Mouse (Mus musculus): ENCODE data around the gene Fibp. TPM values are rescaled to one million over a fixed set of nuclear protein-coding genes. Genes with fewer than 3 reads are reported as not detected.
A peak's percentile ranks its signal among the peaks of the same experiment; 100 is the strongest.

Fibp gene
- polyA plus RNA-seq, 1 experiment from 2014 or later, result 85.4 TPM

DNA sequence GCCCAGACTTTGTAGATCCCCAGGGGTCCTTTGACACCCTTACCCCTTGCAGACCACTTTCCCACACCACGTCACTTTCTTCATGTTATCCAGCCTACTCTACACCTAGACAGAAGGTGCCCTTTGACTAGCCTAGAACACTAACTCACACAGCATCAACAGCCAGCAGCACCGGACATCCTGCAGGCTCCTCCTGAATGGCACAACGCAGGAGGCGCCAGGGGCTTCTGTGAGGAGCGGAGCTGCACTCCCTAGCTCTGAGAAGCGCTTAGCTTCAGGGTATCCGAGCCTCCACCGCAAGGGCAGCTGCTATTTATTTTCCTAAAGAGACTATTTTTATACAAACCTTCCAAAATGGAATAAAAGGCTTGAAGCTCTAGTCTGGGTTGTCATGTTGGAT, 4.8 kb upstream of the Fibp start:
- Histone ChIP-seq H3K27me3 (replicated peaks) (peaks cover 10% of the 10 kb centered on the region; the same call in 1 of the 2 replicates), H3K9ac (peak overlapping the region; percentile 94), H3K27ac (ENCODE audit: poor library complexity, severe bottlenecking) (peak overlapping the region; percentile 91), H3K4me3 (peak overlapping the region; percentile 89), H3K4me1 (replicated peaks) (peaks cover 35% of the 10 kb centered on the region), H3K9me3 (replicated peaks) (no peaks in the 10 kb centered on the region), H3K36me3 (peaks cover 11% of the 10 kb centered on the region), H3K4me2 (peak overlapping the region; percentile 98)
- 49% methylated on average over 8 of the region's 8 CpGs for WGBS
- no peak for ATAC-seq (ENCODE audit: insufficient number of reproducible peaks, low FRiP score)

DNA sequence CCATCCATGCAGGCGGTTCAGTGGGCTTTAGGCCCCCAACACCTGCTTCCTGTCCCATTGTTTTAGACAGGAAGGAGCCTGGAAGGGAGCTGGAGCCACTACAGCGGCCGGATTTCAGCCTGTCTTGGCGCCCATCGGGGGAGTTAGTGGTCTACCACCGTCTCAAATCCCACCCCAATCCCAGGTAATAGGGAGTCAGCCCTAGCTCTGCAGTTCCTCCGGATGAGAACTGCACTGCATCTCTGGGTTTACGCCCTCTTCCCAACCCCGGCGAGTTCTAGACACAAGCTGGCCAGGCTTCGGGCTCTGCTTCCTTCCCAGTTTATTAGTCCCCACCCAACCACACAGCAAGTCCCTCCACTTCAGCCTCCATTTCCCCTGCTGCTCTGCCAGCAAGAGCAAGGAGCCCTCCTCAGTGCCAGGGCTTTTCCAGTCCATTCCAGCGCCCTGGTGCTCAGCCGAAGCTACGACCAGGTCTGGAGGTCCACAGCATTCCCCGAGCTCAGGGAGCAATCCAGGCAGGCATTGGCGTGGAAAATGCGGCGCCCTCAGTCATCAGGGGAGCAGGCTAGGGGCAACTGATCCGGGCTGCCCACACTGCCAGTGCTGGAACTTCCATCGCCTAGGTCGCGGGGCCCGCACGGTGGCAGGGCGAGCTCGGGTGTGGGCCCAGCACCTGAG, 4.0 kb upstream of the Fibp start:
- peak; percentile 9; the same call in 1 of the 2 replicates for ATAC-seq (ENCODE audit: insufficient number of reproducible peaks, low FRiP score)
- Histone ChIP-seq H3K4me3 (peak overlapping the region; percentile 89), H3K9ac (peak overlapping the region; percentile 94), H3K4me1 (replicated peaks) (peaks cover 41% of the 10 kb centered on the region), H3K27ac (ENCODE audit: poor library complexity, severe bottlenecking) (peak overlapping the region; percentile 91), H3K4me2 (peak overlapping the region; percentile 98), H3K9me3 (replicated peaks) (no peaks in the 10 kb centered on the region), H3K36me3 (peaks cover 12% of the 10 kb centered on the region), H3K27me3 (replicated peaks) (0 out of 2 replicates have a peak, but pooled peaks cover 2% of the 10 kb centered on the region)
- WGBS, result 3% methylated on average over 26 of the region's 26 CpGs

DNA sequence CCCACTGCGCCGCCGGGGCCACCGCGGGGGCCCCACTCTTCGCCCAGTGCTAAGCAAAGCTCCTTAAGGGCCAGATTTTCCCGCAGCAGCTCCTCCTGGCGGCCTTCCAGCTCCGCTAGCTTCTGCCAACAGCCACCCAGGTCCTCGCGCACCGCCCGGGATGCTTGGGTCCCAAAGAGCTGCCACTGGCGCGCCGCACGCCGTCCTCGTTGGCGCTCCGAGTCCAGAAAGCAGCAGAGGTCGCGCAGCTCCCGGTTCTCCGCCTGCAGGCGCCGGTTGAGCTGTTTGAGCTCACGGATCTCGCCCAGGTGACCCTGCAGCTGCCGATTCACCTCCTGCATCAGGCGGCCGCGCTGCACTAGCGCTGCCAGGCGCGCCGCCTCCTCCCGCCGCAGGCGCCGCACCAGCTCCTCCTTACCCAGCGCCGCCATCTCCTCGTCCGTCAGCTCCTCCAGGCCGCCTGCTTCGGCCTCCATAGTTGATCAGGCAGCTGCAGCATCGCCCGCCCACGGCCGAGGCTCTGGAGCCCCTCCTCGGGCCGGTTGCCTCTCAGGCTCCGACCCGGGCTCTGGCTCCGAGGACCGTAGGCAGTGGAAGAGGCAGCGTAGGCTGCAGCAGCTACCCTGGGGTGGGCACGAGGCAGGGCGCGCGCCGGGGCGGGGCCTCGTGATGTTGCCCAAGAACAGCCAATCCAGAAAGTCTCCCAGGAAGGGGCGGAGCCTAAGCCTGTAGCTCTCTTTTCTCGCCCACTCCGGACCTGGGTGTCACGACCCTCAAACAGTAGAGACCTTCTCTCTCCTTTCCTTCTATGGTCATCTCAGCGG, 3.3 kb upstream of the Fibp start:
- Histone ChIP-seq H3K36me3 (peaks cover 14% of the 10 kb centered on the region), H3K4me2 (peak overlapping the region; percentile 98), H3K4me1 (replicated peaks) (peaks cover 44% of the 10 kb centered on the region), H3K27me3 (replicated peaks) (no peaks in the 10 kb centered on the region), H3K9me3 (replicated peaks) (no peaks in the 10 kb centered on the region), H3K4me3 (peak overlapping the region; percentile 89), H3K9ac (peak overlapping the region; percentile 94), H3K27ac (ENCODE audit: poor library complexity, severe bottlenecking) (peak overlapping the region; percentile 91)
- WGBS, result under 1% methylated on average over 70 of the region's 70 CpGs
- ATAC-seq (ENCODE audit: insufficient number of reproducible peaks, low FRiP score), result peak; percentile 91

DNA sequence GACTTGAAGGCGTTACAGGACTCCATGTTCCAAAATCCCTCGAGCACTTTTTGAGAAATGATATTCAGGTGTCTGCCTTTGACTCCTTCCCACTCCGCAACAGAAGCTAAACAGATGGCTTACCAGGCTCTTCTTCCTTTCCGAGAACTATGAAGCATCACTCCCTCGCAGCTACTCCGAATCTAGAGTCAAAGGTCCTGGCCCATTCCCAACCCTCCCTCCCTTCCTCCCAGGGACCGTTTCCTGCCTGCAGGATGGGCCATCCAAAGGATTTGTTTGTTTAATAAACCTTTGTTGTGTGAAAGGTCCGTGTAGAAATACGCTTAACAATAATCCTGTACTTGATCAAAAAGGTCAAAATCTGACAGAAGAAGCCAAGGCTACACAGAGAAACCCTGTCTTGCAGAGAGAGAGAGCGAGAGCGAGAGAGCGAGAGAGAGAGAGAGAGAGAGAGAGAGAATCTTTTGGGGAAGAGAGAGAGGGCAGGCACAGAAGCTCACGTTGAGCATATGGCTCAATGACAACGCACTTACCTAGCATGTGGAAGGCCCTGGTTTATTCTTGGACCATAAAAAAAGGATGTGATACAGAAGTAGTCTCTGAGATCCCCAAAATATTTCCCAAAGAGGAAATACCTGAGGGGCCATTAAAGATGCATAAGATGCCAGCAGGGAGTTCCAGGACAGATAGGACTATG, 2.5 kb upstream of the Fibp start, which contains the start of gene Ccdc85b:
Ccdc85b (minus strand) TSS at position 149 of the 697 bp plus-strand sequence.
- H3K27me3 ChIP-seq (replicated peaks), result no peaks in the 10 kb centered on the region
- H3K27ac ChIP-seq (ENCODE audit: poor library complexity, severe bottlenecking), result peak within 1 kb of the TSS; percentile 91
- H3K9me3 ChIP-seq (replicated peaks), result no peaks in the 10 kb centered on the region
- peaks cover 44% of the 10 kb centered on the region for H3K4me1 ChIP-seq (replicated peaks)
- H3K4me2 ChIP-seq, result peak within 1 kb of the TSS; percentile 98
- WGBS, result 17% methylated on average over 14 of the region's 14 CpGs
- peak within 1 kb of the TSS; percentile 89 for H3K4me3 ChIP-seq
- peaks cover 20% of the 10 kb centered on the region for H3K36me3 ChIP-seq
- peak within 1 kb of the TSS; percentile 94 for H3K9ac ChIP-seq
- no peak for ATAC-seq (ENCODE audit: insufficient number of reproducible peaks, low FRiP score)

DNA sequence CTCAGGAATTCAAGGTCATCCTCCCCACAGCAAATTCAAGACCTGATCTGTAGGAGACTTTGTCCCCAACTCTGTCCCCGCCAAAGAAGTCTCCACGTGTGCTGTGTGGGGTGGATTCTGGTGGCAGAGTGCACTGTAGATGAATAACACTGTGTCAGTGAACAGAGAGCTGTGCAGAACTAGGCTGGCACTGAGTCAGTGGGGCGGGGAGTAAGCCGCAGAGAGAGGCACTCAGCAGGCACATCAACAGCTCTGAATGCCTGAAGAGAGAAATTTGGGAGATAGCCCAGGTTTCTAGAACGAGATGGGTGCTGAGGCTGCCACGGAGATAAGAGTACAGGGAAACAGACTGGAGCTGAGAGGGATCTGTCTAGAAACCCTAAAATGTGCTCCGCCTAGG, 1.4 kb upstream of the Fibp start:
- Histone ChIP-seq H3K9me3 (replicated peaks) (no peaks in the 10 kb centered on the region), H3K4me1 (replicated peaks) (peaks cover 49% of the 10 kb centered on the region), H3K9ac (no peak overlapping the region), H3K36me3 (peaks cover 25% of the 10 kb centered on the region), H3K4me3 (no peak overlapping the region), H3K27me3 (replicated peaks) (no peaks in the 10 kb centered on the region), H3K4me2 (no peak overlapping the region), H3K27ac (ENCODE audit: poor library complexity, severe bottlenecking) (no peak overlapping the region)
- ATAC-seq (ENCODE audit: insufficient number of reproducible peaks, low FRiP score), result no peak
- 58% methylated on average over 7 of the region's 7 CpGs for WGBS

DNA sequence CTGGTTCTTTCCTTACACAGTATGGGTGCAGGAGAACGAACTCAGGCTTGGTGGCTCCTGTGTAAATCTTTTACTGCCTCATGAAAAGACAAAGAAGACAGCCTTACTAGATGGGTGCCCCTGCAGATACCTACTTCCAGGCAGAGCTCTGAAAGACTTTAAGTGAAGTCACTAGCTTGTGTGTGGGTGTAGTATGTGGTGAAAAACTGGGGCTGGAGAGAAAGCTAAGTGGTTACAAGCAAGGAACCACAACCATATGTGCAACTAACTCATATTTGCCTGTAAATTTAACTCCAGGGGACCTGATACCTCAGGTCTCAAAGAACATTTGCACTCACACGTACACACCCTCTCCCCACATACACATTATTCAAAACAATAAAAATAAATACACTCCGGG, 519 bp upstream of the Fibp start:
- Histone ChIP-seq H3K36me3 (peaks cover 24% of the 10 kb centered on the region), H3K9me3 (replicated peaks) (no peaks in the 10 kb centered on the region), H3K27ac (ENCODE audit: poor library complexity, severe bottlenecking) (no peak overlapping the region), H3K9ac (peak overlapping the region; percentile 81), H3K4me2 (peak overlapping the region; percentile 84), H3K27me3 (replicated peaks) (no peaks in the 10 kb centered on the region), H3K4me1 (replicated peaks) (peaks cover 51% of the 10 kb centered on the region), H3K4me3 (peak overlapping the region; percentile 67)
- ATAC-seq (ENCODE audit: insufficient number of reproducible peaks, low FRiP score), result no peak
- WGBS, result 25% methylated on average over 3 of the region's 3 CpGs

DNA sequence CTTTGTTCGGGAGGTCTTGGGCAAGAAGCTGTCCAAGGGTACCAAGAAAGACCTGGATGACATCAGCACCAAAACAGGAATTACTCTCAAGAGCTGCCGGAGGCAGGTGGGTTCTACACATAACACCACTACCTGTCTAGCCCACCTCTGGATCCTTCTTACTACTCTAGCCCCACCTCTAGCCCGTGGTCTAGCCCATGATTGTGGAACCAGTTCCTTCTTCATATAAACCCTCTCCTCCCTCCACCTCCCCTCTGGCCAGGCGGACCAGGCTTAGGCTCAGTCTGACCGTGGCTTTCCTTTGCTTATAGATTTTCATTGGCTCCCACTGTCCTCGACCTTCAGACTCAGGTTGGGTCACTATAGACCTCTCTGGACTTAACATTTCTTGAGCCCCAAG, 996 bp downstream of the Fibp start:
- Histone ChIP-seq H3K36me3 (peaks cover 39% of the 10 kb centered on the region), H3K9me3 (replicated peaks) (no peaks in the 10 kb centered on the region), H3K4me2 (peak overlapping the region; percentile 84), H3K9ac (peak overlapping the region; percentile 81; the same call in 1 of the 2 replicates), H3K4me3 (peak overlapping the region; percentile 67), H3K27ac (ENCODE audit: poor library complexity, severe bottlenecking) (no peak overlapping the region), H3K4me1 (replicated peaks) (peaks cover 35% of the 10 kb centered on the region), H3K27me3 (replicated peaks) (no peaks in the 10 kb centered on the region)
- no peak for ATAC-seq (ENCODE audit: insufficient number of reproducible peaks, low FRiP score)
- 85% methylated on average over 6 of the region's 6 CpGs for WGBS

DNA sequence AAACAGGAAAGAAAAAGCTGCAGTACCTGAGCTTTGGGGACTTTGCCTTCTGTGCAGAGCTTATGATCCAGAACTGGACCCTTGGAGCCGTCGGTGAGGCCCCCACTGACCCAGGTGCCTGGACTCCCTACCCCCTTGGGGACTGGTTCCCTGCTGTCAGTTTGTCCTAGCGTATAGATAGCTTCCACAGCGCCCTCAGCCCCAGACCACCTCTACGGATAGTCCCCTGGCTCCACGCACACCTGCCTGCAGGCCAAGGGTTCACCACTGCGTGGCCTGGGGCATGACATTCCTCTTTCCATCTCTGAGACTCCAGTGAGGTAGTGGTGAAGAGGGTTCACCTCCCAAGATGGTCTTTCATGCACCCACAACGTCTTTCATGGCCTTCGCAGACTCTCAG, 2.8 kb downstream of the Fibp start:
- H3K4me3 ChIP-seq, result no peak overlapping the region
- H3K36me3 ChIP-seq, result peaks cover 57% of the 10 kb centered on the region
- no peak for ATAC-seq (ENCODE audit: insufficient number of reproducible peaks, low FRiP score)
- H3K27ac ChIP-seq (ENCODE audit: poor library complexity, severe bottlenecking), result no peak overlapping the region
- no peaks in the 10 kb centered on the region for H3K9me3 ChIP-seq (replicated peaks)
- H3K27me3 ChIP-seq (replicated peaks), result no peaks in the 10 kb centered on the region
- no peak overlapping the region for H3K4me2 ChIP-seq
- WGBS, result 88% methylated on average over 9 of the region's 9 CpGs
- H3K4me1 ChIP-seq (replicated peaks), result peaks cover 26% of the 10 kb centered on the region
- H3K9ac ChIP-seq, result no peak overlapping the region

DNA sequence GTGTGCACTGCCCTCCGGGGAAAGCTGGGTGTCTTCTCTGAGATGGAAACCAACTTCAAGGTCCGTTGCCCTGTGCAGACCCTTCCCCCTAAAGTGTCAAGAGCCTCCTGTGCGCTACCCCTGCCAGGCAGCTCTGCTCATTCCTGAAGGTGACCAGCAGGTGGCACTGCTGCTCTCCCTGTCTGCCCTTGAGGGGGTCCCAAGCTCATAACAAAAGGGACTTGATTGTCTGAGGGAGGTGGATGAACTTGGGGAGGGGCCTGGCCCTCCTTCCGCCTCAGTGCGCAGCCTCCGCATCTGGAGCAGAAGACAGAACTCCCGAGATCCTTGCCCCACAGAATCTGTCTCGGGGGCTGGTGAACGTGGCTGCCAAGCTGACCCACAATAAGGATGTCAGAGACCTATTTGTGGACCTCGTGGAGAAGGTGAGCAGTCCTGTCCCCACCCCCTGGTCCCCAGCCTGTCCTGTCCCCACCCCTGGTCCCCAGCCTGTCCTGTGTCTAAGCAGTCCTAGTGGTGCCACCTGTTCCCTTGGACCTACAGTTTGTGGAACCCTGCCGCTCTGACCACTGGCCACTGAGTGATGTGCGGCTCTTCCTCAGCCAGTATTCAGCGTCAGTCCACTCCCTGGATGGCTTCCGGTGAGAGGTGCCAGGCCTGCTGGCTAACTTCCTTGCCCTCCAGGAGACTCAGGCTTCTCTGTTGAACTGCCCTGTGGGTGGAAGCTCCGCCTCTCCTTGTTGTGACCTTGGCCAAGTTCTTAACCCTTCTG, 3.6 kb downstream of the Fibp start:
- peak overlapping the region; percentile 28 for H3K4me3 ChIP-seq
- no peaks in the 10 kb centered on the region for H3K9me3 ChIP-seq (replicated peaks)
- H3K27ac ChIP-seq (ENCODE audit: poor library complexity, severe bottlenecking), result peak overlapping the region; percentile 80
- ATAC-seq (ENCODE audit: insufficient number of reproducible peaks, low FRiP score), result no peak
- H3K27me3 ChIP-seq (replicated peaks), result no peaks in the 10 kb centered on the region
- H3K4me1 ChIP-seq (replicated peaks), result peaks cover 27% of the 10 kb centered on the region
- H3K9ac ChIP-seq, result peak overlapping the region; percentile 53
- H3K36me3 ChIP-seq, result peaks cover 57% of the 10 kb centered on the region
- peak overlapping the region; percentile 52 for H3K4me2 ChIP-seq
- WGBS, result 41% methylated on average over 15 of the region's 15 CpGs

DNA sequence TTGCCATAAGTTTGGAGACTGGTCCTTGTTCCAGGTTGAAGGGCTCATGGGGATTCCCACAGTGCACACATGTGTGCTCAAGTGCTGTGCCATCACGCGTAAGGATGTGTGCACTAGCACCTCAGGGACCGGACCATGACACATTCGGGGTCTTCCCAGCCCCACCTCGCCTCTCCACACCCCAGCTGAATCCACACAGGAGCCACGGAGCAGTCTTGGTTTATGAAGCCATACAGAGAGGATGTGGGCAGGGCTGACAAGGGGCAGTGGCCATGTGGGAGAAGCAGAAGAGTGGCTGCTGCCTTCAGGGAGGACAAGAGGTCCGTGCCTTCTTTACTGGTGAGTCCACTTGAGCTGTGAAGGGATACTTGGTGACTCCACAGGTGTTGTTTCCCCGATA, 4.6 kb downstream of the Fibp start:
- WGBS, result 96% methylated on average over 8 of the region's 8 CpGs
- Histone ChIP-seq H3K4me1 (replicated peaks) (peaks cover 33% of the 10 kb centered on the region), H3K9ac (no peak overlapping the region), H3K27ac (ENCODE audit: poor library complexity, severe bottlenecking) (no peak overlapping the region), H3K4me2 (no peak overlapping the region), H3K4me3 (no peak overlapping the region), H3K9me3 (replicated peaks) (no peaks in the 10 kb centered on the region), H3K27me3 (replicated peaks) (no peaks in the 10 kb centered on the region), H3K36me3 (peaks cover 57% of the 10 kb centered on the region)
- ATAC-seq (ENCODE audit: insufficient number of reproducible peaks, low FRiP score), result no peak
